Mouse (Mus musculus): ENCODE data around the gene Col26a1. TPM values are rescaled to one million over a fixed set of nuclear protein-coding genes. Genes with fewer than 3 reads are reported as not detected.
A peak's percentile ranks its signal among the peaks of the same experiment; 100 is the strongest.
"Not testable (repeated sequence)": the region's sequence is repeated elsewhere in the genome, so short reads cannot be mapped to it uniquely, and the experiment has no call there.

The Col26a1 gene
- polyA plus RNA-seq, 1 experiment: 1.3 TPM

DNA sequence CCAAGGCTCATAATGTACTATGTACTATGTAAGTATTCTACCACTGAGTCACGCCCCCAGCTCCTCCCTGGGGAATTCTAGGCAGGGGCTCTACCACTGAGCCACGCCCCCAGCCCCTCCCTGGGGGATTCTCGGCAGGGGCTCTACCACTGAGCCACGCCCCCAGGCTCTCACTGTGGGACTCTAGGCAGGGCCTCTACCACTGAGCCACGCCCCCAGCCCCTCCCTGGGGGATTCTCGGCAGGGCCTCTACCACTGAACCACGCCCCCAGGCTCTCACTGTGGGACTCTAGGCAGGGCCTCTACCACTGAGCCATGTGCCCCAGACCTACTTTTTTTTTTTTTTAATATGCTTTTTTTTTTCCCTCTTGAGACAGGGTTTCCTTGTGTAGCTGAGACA, 129.8 kb downstream of the Col26a1 start:
- not testable (repeated sequence) for DNase-seq (ENCODE audit: low read depth)

DNA sequence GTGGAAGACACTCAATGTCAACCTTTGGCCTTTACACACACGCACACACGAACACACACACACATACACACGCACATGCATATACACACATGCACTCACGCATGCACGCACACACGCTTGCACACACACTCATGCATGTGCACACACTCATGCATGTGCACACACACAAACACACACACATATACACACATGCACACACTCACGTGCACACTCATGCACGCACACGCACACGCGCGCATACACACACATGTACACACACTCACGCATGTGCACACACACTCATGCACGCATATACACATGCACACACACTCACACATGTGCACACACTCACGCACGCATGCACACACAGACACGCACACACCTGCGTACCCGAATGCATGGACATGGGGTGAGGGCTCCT, 130.9 kb downstream of the Col26a1 start:
- no peak for DNase-seq (ENCODE audit: low read depth)

DNA sequence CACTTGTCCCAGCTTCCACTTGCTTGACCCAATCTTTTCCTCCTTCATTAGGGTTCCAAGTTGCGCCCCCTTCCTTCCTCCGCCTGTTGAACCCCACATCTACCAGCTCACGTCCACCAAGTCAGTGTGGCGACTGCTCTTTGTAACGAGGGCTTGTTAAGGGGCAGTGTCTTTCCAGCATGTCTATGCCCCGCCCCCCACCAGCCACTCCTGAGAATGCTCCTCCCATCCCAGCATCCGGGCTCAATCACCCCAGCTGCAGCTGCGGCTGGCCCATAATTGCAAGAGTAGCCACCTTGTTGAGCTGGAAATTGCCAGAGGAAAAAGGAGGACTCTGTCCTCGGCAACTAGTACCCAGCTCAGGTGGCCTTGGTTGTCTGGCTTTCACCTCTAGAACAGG, 136.4 kb downstream of the Col26a1 start:
- no peak for DNase-seq (ENCODE audit: low read depth)

DNA sequence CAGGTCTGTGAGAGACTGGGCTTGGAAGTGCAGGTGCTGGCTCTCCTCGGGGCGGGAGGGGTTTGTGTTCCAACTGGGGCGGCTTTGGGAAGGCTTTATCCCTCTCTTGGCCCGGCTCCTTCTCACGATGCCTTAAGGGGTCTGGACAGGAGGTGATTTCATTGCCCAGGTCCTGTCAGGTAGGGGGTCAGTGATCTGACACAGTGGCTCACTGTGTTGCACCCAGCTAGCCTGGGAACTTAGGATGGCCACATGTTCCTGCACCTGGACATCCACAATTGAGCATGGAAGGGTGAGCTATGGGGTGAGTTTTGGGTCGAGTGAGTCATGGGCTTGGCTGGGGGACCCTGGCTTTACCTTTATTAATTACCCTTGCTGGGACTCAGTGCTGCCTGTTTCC, 144.1 kb downstream of the Col26a1 start:
- DNase-seq (ENCODE audit: low read depth): no peak

DNA sequence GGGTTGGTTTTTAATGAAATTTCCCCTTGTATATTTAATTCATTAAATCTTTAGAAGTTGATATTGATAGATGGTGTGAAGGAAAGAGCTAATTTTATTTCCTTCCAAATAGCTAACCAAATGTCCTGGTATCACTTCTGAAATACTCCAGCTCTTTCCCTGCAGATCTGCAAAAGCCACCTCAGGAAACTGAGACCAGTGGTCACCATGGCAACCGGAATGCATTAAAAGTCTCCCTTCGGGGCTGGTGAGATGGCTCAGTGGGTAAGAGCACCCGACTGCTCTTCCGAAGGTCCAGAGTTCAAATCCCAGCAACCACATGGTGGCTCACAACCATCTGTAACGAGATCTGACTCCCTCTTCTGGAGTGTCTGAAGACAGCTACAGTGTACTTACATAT, 156.7 kb downstream of the Col26a1 start:
- DNase-seq (ENCODE audit: low read depth): not testable (repeated sequence)

DNA sequence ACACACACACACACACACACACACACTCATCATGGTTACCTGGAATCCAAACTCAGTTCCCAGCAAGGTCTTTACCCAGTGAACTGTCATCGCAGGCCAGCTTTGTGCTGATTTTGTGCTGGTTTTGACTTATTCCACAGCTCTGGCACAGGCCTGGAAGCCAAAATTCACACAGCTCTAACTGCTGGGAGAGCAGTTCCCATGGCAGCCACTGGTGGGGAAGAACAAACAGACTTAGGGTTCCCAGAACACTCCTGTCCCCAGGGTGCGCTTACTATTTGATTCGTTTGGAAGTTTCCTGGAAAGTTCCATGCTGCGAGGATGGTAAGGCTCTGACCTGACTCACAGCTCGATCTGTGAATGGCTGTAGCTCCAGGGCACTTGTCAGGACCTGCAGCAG, 161.4 kb downstream of the Col26a1 start:
- no peak for DNase-seq (ENCODE audit: low read depth)

DNA sequence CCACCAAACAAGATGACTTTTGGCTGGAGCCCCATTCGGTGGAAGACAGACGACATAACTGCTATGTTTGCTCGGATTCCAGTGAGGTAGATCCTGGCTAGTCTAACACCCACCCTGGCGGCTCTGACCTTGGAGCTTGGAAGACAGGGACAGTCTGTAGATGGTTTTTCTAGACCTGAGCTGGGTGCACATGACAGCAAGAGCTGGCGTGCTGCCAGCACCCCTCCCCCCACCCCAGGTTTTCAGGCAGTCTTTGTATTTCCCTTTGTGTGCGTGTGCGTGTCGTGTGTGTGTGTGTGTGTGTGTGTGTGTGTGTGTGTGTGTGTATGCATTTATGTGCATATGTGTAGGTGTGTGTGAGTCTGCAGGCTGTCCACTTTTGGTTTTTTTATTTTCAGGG, 164.4 kb downstream of the Col26a1 start:
- DNase-seq (ENCODE audit: low read depth): no peak

DNA sequence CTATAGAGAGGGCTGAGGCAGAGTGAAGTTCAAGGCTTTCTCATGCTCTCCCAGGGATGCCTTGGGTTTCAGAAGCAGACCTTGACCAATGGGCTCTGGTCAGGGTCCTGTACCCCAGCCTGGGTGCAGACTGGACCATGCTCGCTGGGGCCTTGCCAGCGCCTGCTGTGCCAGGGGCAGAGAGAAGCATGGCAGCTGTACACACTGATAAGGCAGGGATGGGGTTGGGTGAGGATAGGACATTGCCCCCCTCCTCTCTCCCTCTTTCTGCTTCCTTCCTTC, 165.5 kb downstream of the Col26a1 start:
- DNase-seq (ENCODE audit: low read depth): no peak

DNA sequence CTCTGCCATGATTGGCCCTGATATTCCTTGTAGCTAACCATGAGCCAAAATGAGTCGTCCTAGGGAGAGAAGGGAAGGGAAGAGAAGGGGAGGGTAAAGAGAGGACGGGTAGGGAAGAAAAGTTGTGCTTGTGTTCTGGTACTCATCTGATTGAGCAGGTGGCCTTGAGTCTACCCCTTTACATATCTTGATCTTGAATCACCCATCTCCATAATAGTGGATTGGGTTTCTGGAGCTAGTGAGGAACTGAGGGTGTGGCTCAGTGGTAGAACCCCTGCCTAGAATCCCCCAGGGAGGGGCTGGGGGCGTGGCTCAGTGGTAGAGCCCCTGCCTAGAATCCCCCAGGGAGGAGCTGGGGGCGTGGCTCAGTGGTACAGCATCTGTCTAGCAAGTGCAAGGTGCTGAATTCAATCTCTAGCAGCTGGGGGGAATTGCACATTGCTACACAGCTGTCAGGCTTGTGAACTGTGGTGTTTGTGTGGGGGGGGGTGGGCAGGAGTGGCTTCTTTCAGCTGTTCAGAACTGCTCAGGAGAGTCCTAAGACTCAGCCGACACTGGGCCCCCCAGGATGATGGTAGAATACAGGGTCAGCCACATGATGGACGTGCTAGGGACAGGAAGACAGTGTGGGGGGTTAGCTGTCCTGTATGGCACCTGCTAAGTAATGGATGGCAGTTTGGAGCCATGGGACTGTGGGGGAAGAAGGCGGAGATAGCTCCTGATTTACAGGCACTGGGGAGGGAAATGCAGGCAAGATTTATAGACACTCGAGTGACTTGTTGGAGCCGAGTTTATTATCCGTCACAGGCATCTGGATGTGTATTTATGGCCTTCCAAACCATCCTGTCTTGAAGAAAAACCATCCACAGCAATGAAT, 166.1 kb downstream of the Col26a1 start:
- DNase-seq (ENCODE audit: low read depth): no peak

DNA sequence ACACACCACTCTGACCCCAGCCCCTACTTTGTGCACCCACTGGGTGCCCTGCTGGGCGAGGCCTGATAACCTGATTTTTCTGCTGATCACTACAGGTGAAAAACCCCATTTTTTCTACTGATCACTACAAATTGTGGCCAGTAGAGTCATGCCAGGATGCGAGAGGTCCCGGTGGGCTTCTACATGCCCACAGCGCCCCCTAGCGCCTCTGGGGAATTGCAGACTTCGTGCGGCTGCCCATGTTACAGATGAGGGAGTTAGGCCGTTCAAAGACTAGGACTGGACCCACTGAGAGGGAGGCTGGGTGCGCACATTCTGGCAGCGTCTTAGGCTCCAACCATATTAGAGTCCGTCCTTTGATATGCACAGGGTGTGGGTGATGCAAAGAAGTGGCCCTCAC, 168.1 kb downstream of the Col26a1 start:
- DNase-seq (ENCODE audit: low read depth): no peak

DNA sequence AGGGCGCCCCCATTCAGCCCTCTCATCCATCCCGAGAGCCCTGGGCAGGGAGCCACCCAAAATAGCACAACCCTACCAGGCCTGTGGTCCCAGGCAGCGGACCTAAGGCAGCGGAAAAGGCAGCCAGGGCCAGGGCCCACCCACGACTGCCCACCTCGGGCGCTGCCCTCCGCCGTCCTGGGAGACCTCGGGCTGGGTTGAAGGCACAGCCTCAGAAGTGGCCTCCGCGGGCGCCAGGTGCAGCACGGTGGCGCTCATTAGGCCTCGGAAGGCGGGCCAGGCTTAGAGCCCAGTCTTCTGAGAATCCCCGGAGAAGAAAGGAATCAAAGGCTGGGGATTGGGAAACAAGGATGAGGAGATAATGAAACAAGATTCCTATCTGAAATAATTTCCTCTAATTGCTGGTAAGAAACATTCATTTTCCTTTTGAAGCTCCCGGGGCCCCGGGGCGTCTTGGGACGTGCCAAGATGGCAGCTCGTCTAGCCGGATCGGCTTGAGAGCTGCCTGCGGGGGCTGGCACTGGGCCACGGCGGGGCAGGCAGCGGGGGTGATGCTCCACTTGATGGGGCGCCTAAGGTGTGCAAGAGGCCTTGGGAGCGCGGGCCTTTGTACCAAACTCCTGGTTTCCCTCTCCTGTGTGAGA, 168.7 kb downstream of the Col26a1 start:
- DNase-seq (ENCODE audit: low read depth): peak; percentile 46

DNA sequence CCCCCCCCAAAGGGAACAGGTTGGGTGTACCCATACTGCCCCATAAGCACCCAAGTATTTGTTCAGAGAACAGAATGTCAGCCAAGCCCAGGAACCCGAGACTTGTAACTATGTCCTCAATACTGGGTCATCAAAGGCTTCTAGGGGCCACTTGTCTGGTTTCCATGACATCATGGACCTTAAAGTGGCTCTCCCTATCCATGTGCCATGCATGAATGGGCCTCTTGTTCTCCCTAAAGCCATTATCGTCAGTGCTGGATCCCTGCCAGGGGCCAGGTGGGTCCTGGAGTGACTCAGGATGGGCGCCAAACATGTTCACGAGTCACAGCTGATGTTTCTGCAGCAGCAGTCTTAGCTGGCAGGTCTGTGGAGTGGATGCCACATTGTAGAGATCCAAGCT, 172.3 kb downstream of the Col26a1 start:
- DNase-seq (ENCODE audit: low read depth): no peak

DNA sequence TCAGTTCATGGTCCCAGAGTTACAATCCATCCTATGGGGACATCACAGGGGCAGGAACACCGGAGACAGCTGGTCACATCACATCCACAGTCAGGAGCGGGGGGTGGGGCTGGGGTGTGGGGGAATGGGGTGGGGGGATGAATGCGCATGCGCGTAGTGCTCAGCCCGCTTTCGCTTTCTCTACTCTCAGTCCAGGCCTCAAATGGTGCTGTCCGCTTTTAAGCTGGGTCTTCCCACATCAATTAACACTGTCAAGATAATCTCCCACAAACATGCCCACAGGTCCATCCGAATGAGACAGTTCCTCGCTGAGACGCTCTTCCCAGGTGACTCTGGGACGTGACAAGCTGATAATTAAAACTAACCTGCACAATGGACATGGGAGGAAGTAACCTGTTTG, 174.9 kb downstream of the Col26a1 start:
- DNase-seq (ENCODE audit: low read depth): no peak

DNA sequence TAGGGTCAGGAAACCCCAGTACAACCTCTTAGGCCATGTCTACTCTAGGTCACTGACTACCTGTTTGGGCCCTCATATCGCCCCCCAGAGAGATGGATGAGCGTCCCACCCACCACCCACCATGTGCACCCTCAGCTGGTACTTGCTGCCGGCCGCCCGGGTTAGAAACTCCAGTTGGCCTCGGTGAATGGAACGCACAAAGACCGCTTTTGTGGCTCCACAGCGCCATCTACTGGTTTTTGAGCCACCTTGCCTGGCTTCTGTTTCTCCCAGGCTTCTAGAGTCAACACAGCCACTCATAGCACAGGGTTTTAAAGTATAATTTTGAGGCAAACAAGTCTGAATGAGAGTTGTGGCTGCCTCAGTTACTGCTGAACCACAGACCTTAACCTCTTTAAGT, 176.2 kb downstream of the Col26a1 start:
- no peak for DNase-seq (ENCODE audit: low read depth)

DNA sequence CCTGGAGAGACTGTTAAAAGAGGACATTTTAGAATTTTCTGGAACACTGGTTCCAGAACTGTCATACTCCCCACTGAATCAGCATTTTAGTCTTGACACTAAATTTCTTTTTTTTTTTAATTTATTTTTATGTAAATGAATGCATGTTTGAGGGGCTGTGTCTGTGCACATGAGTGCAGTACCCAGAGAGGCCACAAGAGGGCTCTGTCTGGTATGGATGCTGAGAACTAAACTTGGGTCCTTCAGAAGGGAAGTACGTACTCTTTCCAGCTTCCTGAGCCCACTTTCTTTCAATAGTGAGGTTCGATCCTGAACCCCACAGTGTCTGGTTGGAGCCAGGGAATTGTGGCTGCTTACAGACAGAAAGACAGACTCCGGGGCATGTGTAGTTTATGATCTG, 177.5 kb downstream of the Col26a1 start:
- DNase-seq (ENCODE audit: low read depth): no peak

DNA sequence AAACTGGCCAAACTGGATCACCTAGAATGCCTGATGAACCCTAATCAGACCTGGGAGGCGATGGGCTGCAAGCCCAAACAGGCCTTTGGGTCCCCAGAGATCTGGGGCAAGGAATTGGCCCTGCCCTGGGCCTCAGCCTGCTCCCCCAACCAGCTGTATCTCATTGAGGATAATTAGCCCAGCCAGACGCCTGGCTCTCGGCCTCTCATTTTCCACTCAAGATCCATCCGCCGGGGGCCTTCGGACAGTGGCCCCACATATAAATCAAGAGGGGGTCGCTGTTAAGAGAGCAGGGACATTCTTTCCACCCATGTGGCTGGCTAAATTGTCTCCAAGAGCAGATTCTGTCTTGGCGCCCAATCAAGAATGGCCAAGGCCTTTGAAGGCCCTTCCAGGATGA, 178.9 kb downstream of the Col26a1 start:
- no peak for DNase-seq (ENCODE audit: low read depth)

DNA sequence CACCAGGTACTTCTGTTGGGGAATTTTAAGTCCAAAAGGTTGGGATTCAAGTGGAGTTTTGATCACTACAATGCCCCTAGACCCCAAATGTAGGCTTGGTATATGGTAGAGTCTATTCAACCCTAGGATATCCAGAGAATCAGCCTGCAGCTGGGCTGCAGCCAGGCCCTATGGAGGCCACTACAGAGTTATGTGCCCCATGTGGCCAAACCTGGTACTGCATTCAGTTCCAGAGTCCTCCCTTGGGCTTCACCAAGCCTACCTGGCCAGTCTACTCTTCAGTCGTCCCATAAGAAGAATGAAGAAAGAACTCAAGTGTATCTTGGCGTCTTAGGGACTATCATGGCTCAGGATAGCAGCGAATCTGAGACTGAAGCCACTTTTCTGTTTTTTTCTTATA, 179.3 kb downstream of the Col26a1 start:
- DNase-seq (ENCODE audit: low read depth): no peak

DNA sequence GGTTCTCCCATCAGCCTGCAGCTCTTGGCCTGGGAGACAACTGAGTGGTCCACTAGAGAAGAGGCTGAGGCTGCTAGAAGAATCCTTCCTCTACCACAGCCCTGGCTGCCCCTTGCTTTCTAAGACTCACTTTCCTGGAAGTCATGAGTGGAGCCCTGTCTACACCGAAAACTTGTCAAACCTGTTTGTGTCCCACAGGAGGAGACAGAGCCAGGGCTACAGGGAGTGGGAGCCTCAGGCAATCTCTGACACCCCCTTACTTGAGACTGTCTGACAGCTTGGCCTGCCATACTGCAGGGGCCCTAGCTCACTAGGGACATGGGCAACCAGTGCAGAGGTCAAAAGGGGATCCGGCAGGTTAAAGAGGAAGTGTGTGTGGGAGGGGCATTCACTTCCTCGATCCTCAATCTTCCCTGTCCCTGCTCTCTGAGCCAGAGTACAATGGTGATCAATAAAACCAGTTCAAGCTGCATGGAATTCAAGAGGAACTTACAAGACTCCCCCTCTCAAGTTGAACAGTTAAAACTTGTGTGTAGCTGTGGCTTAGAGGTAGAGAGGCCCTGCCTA, 180.8 kb downstream of the Col26a1 start:
- DNase-seq (ENCODE audit: low read depth): no peak

DNA sequence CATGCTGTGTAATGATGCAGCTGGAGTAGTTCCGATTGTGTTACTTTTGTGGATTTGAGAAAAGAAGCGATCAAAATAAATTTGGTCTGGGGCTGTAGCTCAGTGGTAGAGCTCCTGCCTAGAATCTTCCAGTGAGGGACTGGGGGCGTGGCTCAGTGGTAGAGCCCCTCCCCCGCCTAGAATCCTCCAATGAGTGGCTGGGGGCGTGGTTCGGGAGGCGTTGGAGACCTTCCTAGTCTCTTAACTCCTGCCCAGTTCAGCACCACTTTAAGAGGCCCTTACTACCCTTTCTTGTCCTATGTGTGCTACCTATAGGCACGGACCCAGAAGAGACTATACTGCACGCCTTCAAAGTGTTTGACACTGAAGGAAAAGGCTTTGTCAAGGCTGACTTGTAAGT, 185.4 kb downstream of the Col26a1 start:
- no peak for DNase-seq (ENCODE audit: low read depth)

DNA sequence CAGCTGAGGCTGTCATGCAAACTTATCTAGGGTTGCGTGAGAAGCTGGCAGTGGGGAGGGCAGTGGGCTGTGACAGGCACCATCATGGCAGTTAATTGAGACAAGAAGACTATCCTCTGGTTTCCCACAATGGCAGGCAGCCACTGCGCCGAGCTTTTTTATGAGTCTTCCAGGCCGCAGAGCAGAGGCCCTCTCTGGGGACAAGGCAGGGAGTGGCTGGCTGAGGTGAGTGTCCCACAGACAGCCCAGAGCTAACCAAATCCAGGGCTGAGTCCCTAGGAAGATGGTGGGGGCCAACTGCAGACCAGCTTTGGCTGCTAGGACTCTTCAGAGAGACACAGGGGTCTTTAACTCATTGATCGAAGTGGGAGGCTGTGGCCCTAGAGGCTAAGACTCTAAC, 186.5 kb downstream of the Col26a1 start:
- DNase-seq (ENCODE audit: low read depth): no peak

DNA sequence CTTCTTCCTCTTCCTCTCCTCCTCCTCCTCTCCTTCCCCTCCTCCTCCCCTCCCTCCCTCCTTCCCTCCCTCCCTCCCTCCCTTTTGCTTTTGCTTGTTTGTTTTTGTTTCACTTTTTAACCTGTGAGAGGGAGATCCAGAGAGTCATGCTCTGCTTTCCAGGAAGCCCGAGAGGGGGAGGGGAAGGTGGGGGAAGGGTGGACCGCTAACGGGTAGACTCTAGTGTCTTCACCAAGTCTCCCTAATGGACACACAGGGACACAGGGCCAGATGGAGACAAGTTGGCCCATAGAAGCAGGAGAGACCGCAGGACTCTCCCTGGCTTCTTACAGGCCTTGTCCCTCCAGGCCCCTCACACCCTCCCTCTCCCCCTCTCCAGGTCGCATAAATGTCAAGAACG, 188.0 kb downstream of the Col26a1 start:
- DNase-seq (ENCODE audit: low read depth): no peak

DNA sequence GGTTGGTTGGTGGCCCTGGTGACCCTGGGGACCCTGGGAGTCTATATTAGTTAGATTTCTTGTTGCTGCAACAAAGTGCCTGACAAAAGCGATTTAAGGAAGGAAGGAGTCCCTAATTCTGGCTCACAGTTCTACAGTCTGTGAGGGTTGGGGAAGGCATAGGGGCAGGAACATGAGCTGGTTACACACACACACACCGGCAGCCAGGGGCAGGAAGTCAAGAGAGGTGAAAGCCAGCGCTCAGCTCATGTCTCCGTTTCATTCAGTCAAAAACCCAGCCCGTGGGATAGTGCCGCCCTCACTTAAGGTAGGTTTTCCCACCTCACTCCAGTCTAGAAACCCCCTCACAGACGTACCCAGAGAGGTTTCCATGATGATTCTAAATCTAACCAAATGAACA, 189.6 kb downstream of the Col26a1 start:
- no peak for DNase-seq (ENCODE audit: low read depth)

DNA sequence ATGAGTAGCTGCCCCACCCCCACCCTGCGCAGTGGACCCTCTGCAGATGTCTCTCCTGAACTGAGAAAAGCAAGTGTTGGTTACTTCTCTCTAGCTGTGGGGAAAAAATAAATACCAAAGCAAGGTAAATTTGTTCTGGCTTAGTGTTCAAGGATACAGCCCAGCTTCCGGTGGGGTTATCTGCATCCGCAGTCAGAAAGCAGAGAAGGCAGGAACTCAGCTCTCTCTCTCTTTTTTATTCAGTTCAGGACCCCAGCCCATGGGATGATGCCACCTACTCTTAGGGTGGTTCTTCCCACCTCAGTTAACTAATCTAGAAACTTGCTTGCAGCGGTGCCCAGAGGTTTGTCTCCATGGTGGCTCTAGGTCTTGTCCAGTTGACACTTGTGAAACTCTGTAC, 190.2 kb downstream of the Col26a1 start, which contains the start of gene Myl10:
Gene Myl10 (plus strand): TSS at position 363 of the 400 bp plus-strand sequence.
- no peak for DNase-seq (ENCODE audit: low read depth)

Data from gonadal fat pad, adult 2 months (tissue).